Mouse (Mus musculus): ENCODE measurements around the gene Ccdc85b.

DNA sequence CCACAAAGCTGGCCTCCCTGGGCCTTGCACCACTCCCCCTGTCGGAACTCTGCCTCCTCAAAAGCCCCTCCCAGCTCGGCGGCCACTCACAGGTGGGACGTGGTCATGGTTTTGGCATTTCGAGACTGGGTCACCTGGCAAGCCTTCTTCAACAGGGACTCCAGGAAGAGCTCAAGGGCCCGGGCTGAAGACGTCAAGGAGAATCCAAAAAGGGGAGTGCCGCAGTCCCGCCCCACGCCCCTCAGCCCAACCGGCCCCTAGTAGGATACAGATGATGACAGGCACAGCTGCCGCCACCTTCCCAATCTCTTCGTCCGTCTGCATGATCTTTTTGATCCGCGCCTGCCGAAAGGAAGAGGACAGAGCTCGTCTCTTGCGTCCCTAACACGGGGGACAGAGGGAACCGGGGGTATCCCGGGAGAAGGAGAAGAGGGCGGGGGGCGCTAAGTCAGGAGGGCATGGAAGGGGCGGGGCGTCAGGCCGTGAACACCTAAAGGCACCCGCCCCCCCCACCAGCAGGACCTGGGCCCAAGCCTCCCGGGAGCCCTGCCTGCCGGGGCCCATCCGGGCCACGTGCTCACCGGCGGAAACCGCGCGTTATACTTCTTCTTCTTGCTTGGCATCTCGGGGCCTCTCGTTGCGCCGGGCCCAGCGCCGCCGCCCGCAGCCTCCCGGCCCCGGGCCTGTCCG, 33.5 kb downstream of the Ccdc85b start:
- TF ChIP-seq HCFC1 (IDR thresholded peaks at IDR 0.05; ENCODE audit: borderline replicate concordance, insufficient read depth, low read length) (no peak), CHD2 (IDR thresholded peaks at IDR 0.05; ENCODE audit: low read depth, low read length) (no peak), MAFK (IDR thresholded peaks at IDR 0.05; ENCODE audit: insufficient read depth, low read depth, low read length) (no peak), ZNF384 (IDR thresholded peaks at IDR 0.05; ENCODE audit: low read depth, low read length) (no peak)
